Mouse (Mus musculus) testis, postnatal 10 days (tissue): ENCODE data around the gene Plxnd1.

Source experiments
- DNase-seq: peaks from one replicate; pipeline ENCODE4 v3.0.0; 2021; ENCODE audit warnings: low spot score

The Plxnd1 gene

DNA sequence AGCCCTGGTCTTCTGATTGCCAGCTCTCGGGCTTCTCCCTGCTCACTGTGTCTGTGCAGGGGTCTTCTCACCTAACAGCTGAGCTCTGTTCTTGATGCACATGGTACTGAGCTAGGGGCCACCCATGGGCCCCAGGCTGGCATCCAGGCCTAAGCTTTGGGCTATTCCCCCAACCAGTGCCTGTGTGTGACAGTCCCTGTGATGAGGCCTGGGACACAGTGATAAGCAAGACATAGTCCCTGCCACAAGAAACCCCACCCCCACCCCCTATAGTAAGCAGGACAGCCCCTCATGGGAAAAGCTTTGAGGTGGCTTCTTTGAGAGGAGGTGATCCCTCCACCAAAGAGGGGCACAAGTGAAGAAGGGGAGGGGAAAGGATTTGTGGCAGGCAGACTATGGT is 76.2 kb downstream of the Plxnd1 start:
- no peak for DNase-seq

DNA sequence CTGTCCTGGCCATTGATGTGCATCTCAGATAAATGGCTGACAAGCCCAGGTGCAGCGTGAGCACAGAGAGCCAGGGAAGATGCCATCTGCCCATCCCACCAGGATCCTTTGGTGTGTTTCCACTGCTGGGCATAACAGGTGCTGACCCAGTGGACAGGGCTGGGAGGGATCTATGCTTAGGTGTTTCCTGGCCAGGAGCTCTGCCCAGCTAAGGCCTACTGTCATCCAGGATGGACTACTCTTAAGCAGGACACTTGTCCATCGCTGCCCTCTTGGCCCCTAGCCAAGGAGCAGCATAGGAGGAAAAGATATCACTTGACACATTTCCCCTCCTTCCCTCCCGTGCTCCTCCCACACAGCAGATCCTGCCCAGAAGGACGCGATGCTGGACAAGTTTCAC is 78.2 kb downstream of the Plxnd1 start:
- no peak for DNase-seq

DNA sequence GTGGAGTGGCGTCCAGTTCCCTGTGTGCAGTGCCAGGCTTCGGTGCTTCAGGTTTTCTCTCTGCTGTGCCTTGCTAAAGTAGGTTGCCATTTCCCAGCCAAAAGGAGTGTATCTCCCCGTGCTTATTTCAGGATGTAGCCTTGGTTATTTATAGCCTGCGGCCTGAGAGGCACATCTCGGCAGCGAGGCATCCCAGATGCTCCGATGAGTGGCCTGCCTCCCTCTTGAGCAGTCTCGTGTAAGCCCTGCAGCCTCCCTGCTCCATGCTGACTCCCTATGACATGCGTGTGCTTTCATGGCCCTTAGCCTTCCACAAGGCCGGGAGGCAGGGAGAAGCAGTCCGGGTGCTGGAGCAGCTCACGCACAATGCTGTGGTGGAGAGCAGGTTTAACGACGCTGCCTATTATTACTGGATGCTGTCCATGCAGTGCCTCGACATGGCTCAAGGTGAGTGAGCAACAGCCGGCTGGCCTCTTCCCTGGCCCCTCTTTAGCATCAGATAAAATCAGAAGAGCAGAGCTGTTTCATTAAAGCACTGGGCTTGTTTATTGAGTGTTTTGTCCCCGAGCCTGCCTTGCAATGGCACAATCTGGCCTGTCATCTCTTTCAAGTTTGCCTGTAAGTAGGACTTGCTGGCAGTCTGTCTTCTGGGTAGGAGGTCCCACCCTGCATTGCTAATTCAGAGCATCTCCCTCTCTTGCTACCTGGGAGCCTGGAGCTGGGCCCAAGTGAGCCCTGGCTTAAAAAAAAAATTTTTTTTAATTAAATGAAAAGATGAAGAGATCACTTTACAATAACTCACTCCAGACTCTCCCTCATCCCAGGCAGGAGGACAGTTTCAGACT is 79.0 kb downstream of the Plxnd1 start:
- no peak for DNase-seq

DNA sequence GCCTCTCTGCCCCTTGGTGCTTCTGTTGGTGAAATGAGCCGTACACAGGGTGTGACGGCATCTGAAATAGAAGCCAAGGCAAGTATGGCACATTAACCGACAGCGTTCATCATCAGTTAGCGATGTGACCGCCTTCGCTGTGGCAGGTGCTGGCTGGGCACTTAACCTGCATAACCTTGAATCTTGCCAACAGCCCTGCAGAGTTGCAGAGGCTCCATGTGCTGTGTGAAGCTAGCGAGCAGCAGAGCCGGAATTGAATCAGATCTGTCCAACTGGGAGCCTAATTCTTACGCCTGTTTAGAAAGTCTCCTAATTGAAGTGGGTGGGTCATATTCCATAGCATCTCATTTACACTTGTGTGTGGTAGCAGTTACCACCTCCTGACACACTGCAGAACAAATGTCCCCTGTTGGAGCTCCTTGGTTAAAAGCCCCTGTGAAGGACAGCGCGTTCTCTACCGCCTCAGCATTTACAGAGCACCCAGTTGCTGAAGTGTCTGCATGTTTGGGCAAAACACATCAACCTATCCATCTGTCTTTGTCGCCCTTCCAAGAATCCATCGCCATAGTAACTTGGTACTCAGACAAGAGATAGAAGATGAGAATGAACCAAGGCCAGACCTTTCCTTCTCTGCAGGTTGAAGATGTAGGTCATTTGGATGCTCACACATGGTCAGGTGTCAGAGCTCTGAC is 80.1 kb downstream of the Plxnd1 start:
- DNase-seq, result no peak

DNA sequence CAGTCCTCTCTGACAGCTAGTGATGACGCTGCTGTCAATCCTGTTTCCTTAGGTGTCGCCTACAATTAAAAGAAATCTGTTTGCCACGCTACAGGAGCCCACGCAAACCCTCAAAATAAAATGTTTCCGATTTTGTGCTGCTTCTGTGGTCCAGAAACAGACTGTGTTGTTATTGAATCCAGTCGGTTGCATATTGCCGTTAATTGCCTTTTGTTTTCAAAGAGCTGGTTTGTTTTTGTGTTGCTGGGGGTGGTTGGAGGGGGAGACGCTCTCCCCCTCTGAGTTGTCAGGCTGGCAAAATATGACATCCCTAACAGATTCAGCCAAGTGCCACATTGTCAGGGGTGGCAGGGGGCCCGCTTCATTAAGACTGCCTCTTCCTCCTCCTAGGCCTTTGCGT is 81.3 kb downstream of the Plxnd1 start:
- DNase-seq, result no peak

DNA sequence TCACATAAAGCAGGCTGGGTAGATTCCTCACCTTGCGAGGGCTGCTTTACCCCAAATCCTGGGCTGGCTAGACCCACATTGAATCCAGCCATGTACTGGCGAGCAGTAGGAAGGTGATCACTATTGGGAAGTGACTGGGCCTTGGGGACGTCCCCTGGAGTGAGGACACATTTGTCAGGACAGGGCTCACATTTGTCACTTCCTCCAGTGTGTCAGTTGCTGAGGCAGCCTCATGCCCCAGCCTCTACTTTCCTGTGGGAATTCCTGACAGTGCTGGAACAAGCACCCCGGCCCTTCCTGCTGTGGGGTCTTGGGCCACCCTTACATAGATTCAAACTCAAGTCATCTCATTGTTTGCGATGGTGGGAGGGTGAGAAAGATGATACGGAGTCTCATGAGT is 83.0 kb downstream of the Plxnd1 start:
- no peak for DNase-seq

DNA sequence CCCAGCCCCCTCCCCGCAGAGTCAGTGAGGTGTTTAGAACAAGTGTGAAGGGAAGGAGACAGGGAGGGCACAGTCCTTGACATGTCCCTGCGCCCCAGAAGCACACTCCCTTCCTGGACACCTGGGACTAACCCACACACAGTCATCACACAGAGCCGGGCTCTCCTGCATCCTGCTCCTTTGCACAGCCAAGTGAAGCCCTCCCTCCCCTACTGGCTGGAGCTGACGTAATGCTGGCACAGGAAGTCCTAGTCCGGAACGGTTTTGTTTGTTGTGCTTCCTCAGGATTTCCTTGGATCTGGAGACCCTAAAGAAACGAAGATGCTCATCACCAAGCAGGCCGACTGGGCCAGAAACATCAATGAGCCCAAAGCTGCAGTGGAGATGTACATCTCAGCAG is 84.9 kb downstream of the Plxnd1 start:
- no peak for DNase-seq

DNA sequence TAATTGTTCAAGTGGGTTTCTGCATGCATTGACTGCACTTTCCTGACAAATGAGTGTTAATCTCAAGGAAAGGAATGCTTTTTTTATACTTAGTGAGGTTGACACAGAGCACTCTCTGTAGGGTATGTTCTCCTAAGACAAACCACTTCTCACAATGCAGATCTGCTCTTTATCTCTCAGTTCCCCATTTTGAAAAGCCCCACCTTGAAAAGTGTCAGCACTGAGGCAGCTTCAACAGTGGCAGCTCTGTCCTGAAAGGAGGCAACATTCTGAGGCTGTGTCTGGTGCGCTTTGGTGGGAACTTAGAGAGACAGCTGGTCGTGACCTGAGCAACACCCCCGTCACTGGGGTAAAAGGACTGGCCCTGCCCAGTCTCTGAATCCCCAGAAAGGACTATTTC is 85.8 kb downstream of the Plxnd1 start:
- DNase-seq, result no peak

DNA sequence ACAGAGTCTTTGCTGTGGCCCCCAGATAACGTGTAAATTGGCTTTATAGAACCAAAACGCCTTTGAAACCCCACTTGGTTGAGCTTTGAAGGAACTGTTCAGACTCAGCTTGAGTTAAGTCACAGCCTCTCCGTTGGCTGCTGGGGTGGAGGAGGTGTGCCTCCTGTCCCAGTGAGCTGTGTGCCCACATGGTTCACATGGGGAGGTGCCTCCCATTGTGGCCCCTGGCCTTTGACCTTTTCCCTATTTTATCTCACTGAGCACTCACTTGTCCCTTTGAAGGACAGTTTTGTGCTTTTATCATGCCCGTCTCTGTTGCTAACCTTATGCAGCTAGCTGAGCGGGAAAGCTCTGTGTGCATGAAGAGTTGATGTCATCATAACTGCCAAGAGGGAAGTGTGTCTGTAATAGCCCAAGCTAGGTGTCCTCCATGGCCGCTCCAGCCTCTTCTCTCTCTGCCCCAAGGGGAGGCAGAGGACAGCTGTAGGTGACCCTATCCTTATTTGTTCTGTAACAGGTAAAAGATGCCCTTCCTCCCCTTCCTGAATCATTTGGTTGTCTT is 86.3 kb downstream of the Plxnd1 start:
- no peak for DNase-seq

DNA sequence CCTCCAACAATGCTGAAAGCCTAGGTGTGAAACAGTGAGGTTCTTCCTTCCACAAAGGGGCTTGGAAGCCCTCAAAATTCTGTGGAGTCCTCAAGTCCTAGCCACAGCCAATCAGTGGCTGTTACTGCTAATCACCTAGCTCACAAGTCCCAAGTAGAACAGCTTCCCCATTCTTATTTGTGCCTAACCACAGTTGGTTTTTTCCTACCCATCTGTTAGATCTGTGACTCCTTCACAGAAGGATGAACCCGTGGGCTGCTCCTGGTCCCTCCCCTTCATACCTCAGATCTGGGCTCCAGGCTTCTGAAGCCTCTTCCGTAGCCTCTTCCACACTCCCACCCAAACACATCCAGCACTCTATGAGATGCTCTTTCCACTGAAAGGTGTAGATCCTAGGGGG is 87.9 kb downstream of the Plxnd1 start:
- no peak for DNase-seq

DNA sequence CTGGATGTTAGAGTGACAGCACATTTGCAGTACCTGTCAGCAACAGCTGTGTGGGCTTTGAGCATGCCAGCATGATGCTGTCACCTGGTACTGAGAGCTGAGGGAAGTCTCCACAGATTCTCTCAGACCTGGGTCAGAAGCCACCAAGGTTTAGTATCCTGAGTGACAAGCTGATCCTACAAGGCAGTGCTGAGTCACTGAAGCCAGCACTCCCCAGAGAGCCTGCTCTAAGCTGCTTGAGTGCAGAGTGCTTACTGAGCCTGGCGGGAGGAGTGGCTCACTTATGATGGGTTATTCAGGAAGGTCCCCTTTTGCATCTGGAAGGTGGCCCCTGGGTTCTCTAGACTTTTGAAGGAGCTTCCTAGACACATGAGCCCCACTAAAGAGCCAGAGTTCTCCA is 88.3 kb downstream of the Plxnd1 start:
- no peak for DNase-seq

DNA sequence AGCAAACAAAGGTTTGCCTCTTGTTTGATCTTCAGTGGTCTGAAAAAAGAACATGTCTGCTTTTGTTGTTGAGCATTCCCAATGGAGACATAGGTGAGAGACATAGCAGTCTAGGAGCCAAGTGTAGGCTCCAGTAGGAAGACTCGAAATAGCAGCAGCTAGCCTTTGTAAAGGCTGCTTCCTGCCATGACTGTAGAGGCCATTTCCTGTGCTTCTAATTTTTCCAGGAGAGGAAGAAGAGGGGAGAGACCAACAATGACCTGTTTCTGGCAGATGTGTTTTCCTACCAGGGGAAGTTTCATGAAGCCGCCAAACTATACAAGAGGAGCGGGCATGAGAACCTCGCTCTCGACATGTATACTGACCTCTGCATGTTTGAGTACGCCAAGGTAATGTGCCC is 89.2 kb downstream of the Plxnd1 start:
- DNase-seq, result no peak
